Mouse (Mus musculus): ENCODE results near the gene Stard13.

- TF ChIP-seq CTCF (IDR thresholded peaks at IDR 0.05 in 2 of 3, conservative IDR thresholded peaks at IDR 0.05 in 1 of 3; ENCODE audit: control insufficient read depth in 1 of 3, insufficient read depth in 1 of 3, low read depth in 2 of 3, low read length in 3 of 3, poor library complexity in 1 of 3, severe bottlenecking in 1 of 3): no peak; a peak in 1 of 6 replicates
- TF ChIP-seq USF1 (IDR thresholded peaks at IDR 0.05; ENCODE audit: low read depth, low read length): no peak
- no peak for TF ChIP-seq SMC3 (IDR thresholded peaks at IDR 0.05; ENCODE audit: low read depth, low read length)
- TF ChIP-seq MAX (IDR thresholded peaks at IDR 0.05; ENCODE audit: low read length): no peak
- TF ChIP-seq GATA1 (IDR thresholded peaks at IDR 0.05; ENCODE audit: low read depth, low read length): no peak
- TF ChIP-seq JUND (IDR thresholded peaks at IDR 0.05; ENCODE audit: low read depth, low read length): no peak
These were observed 82.1 kb downstream of the Stard13 start for GRCm38 (mm10) chr5:151151549-151151948.

All from MEL (cell line).